ENCODE assay signal across 8 mouse cellular contexts in the genomic region with DNA sequence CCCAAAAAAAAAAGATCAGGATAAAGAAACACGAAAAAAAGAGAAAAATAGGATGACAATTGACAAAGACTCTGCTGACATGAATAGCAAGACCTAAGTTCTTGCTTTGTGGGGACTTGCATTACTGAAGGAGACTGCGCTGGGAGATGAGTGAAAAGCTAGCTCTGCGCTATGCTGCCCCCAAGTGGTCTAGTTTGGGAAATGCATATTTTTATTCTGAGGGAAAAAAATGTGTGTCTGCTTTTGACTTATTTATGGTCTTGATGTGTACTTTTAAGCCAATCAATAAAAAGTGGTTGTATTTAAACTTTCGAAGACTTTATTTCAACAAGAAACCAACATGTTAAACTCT.
DNase-seq lines count a peak whose midpoint lies in the region; ATAC-seq and TF ChIP-seq lines count a peak whose summit lies in the region.

No protein-coding gene starts in this region.

- no peak overlapping the region for H3K9ac ChIP-seq in heart, postnatal 0 days (replicated peaks; ENCODE audit: low read depth, low read length)
- no peak overlapping the region for H3K9ac ChIP-seq in heart, embryonic 12.5 days
- H3K9ac ChIP-seq in midbrain, postnatal 0 days (replicated peaks; ENCODE audit: low read length, poor library complexity, severe bottlenecking) = no peak overlapping the region

- H3K4me2 ChIP-seq in heart, postnatal 0 days (ENCODE audit: low read depth, low read length) = no peak overlapping the region
- no peak overlapping the region for H3K4me2 ChIP-seq in heart, embryonic 12.5 days
- H3K4me2 ChIP-seq in midbrain, postnatal 0 days (ENCODE audit: low read depth, low read length, poor library complexity, severe bottlenecking) = no peak overlapping the region

- no peak for TF ChIP-seq EP300 in heart, postnatal 0 days (IDR thresholded peaks at IDR 0.05; ENCODE audit: low read depth)

- intact Hi-C loops in left cerebral cortex, postnatal 10 days (cut with DNase I) = loop anchor here (5.0 to 10.0 kb wide), 2 partner anchors 546 to 1209 kb away; a partner anchor contains a TSS

- TF ChIP-seq CTCF in heart, postnatal 0 days (IDR thresholded peaks at IDR 0.05; ENCODE audit: low read depth) = peak; percentile 79
- peak; percentile 94 for TF ChIP-seq CTCF in midbrain, postnatal 0 days (IDR thresholded peaks at IDR 0.05)
- TF ChIP-seq CTCF in testis, adult 2 months (IDR thresholded peaks at IDR 0.05; ENCODE audit: control insufficient read depth, insufficient read depth, insufficient replicate concordance, low read depth, low read length) = peak; percentile 28; the same call in 1 of the 2 replicates

- DNase-seq in heart, postnatal 0 days (ENCODE audit: low spot score) = peak; percentile 41
- peak; percentile 62 for DNase-seq in adrenal gland, adult 2 months
- DNase-seq in embryo, embryonic 11 days = peak; percentile 83
- peak; percentile 66 for DNase-seq in heart, postnatal 4 days
- DNase-seq in left cerebral cortex, postnatal 10 days (ENCODE audit: extremely low spot score in 1 of 2, low spot score in 2 of 2) = peak; percentile 46 to 70
- DNase-seq in midbrain, postnatal 0 days (ENCODE audit: low spot score) = peak; percentile 91

- no peak for ATAC-seq in heart, postnatal 0 days (ENCODE audit: insufficient read depth, low read depth)
- ATAC-seq in heart, embryonic 12.5 days (ENCODE audit: insufficient number of reproducible peaks, low FRiP score) = no peak
- ATAC-seq in midbrain, postnatal 0 days (ENCODE audit: low FRiP score) = no peak

- H3K4me3 ChIP-seq in heart, postnatal 0 days (ENCODE audit: low read depth, low read length) = no peak overlapping the region
- H3K4me3 ChIP-seq in heart, embryonic 12.5 days = no peak overlapping the region
- no peak overlapping the region for H3K4me3 ChIP-seq in midbrain, postnatal 0 days (ENCODE audit: low read depth, low read length)
- no peak overlapping the region for H3K4me3 ChIP-seq in testis, adult 2 months (ENCODE audit: control insufficient read depth, low read depth, low read length)

- no peaks in the 10 kb centered on the region for H3K27me3 ChIP-seq in heart, postnatal 0 days (ENCODE audit: control insufficient read depth, insufficient read depth, low read length)
- no peaks in the 10 kb centered on the region for H3K27me3 ChIP-seq in heart, embryonic 12.5 days (replicated peaks)
- no peaks in the 10 kb centered on the region for H3K27me3 ChIP-seq in midbrain, postnatal 0 days (ENCODE audit: insufficient read depth, low read length)
- H3K27me3 ChIP-seq in testis, adult 2 months (ENCODE audit: control insufficient read depth, insufficient read depth, low read length) = no peaks in the 10 kb centered on the region

- no peaks in the 10 kb centered on the region for H3K36me3 ChIP-seq in heart, postnatal 0 days (replicated peaks; ENCODE audit: control insufficient read depth, insufficient read depth, low read length)
- H3K36me3 ChIP-seq in heart, embryonic 12.5 days = no peaks in the 10 kb centered on the region
- no peaks in the 10 kb centered on the region for H3K36me3 ChIP-seq in midbrain, postnatal 0 days (ENCODE audit: insufficient read depth, low read length)
- no peaks in the 10 kb centered on the region for H3K36me3 ChIP-seq in testis, adult 2 months (ENCODE audit: control insufficient read depth, insufficient read depth, low read length)

- WGBS in heart, postnatal 0 days = 5% methylated on average over 4 of the region's 4 CpGs
- 4% methylated on average over 4 of the region's 4 CpGs for WGBS in heart, embryonic 12.5 days
- 6% methylated on average over 4 of the region's 4 CpGs for WGBS in midbrain, postnatal 0 days

- H3K27ac ChIP-seq in heart, postnatal 0 days (ENCODE audit: low read depth) = no peak overlapping the region
- no peak overlapping the region for H3K27ac ChIP-seq in heart, embryonic 12.5 days (ENCODE audit: poor library complexity, severe bottlenecking)
- no peak overlapping the region for H3K27ac ChIP-seq in midbrain, postnatal 0 days (ENCODE audit: low read depth, low read length)
- no peak overlapping the region for H3K27ac ChIP-seq in testis, adult 2 months (ENCODE audit: control insufficient read depth, insufficient read depth, low read depth, low read length)

- H3K4me1 ChIP-seq in heart, postnatal 0 days (ENCODE audit: control insufficient read depth, insufficient read depth) = no peaks in the 10 kb centered on the region
- H3K4me1 ChIP-seq in heart, embryonic 12.5 days (replicated peaks) = 0 out of 2 replicates have a peak, but pooled peaks cover 7% of the 10 kb centered on the region
- no peaks in the 10 kb centered on the region for H3K4me1 ChIP-seq in midbrain, postnatal 0 days (ENCODE audit: insufficient read depth, low read length)
- H3K4me1 ChIP-seq in testis, adult 2 months (ENCODE audit: control insufficient read depth, insufficient read depth, low read length) = no peaks in the 10 kb centered on the region

- H3K9me3 ChIP-seq in heart, postnatal 0 days (replicated peaks; ENCODE audit: control insufficient read depth, low read length) = no peaks in the 10 kb centered on the region
- H3K9me3 ChIP-seq in heart, embryonic 12.5 days (replicated peaks) = no peaks in the 10 kb centered on the region
- no peaks in the 10 kb centered on the region for H3K9me3 ChIP-seq in midbrain, postnatal 0 days (ENCODE audit: low read length)

- no peak for TF ChIP-seq POLR2A in testis, adult 2 months (IDR thresholded peaks at IDR 0.05; ENCODE audit: control insufficient read depth, low read depth, low read length)

Comparison
In these comparisons a context has a peak if more than half of its experiments do, and no peak if none do; other contexts are left out.
1. DNase-seq: peak in every context shown above with its lines; median percentile 91 in midbrain, postnatal 0 days; 83 in embryo, embryonic 11 days; 66 in heart, postnatal 4 days; 62 in adrenal gland, adult 2 months; 58 in left cerebral cortex, postnatal 10 days; 41 in heart, postnatal 0 days.
2. CTCF ChIP-seq: peak in every context shown above with its lines; median percentile 94 in midbrain, postnatal 0 days; 79 in heart, postnatal 0 days; 28 in testis, adult 2 months.